Mouse (Mus musculus) CH12.LX (cell line): ENCODE data around the gene Upk3a. TPM values are rescaled to one million over a fixed set of nuclear protein-coding genes. Genes with fewer than 3 reads are reported as not detected.
A peak's percentile ranks its signal among the peaks of the same experiment; 100 is the strongest.

Source experiments
- DNase-seq: peaks from one replicate; pipeline ENCODE4 v3.0.0-alpha.2; 2013; ENCODE audit errors: extremely low read depth
- H3K27ac ChIP-seq: 2 replicates; pipeline ENCODE4 v1.5.1; 2012; ENCODE audit warnings: low read depth, mild to moderate bottlenecking, control low read depth, moderate library complexity; ENCODE audit not compliant: insufficient read depth
- H3K27me3 ChIP-seq: replicated peaks from 2 replicates; pipeline ENCODE3; 2012; ENCODE audit warnings: inconsistent platforms
- H3K36me3 ChIP-seq, 2 experiments: replicated peaks in 1 of 2; 2 replicates each; pipeline versions ENCODE3 to v1.6.1; 2012; ENCODE audit warnings: inconsistent platforms in 1 of 2, low read length in 1 of 2, mild to moderate bottlenecking in 1 of 2, mixed read lengths in 1 of 2, moderate library complexity in 1 of 2; ENCODE audit not compliant: control insufficient read depth in 1 of 2, insufficient read depth in 1 of 2
- H3K4me1 ChIP-seq, 2 experiments: 2 replicates each; pipeline ENCODE4 v1.6.1; 2012; ENCODE audit warnings: inconsistent platforms in 1 of 2, moderate library complexity in 1 of 2; ENCODE audit not compliant: insufficient read depth in 2 of 2, control insufficient read depth in 1 of 2
- H3K4me2 ChIP-seq: 2 replicates; pipeline ENCODE4 v1.6.1; 2012; ENCODE audit warnings: low read depth, mild to moderate bottlenecking, control low read depth; ENCODE audit not compliant: poor library complexity, insufficient read depth, severe bottlenecking
- H3K4me3 ChIP-seq, 3 experiments: fragments of 150-350 bp in 1 of 3; sonication (generic) in 1 of 3; replicated peaks in 1 of 3; 2 replicates each; pipeline versions ENCODE3 to v1.5.1; 2011 to 2012; ENCODE audit warnings: low read depth in 2 of 3, low read length in 2 of 3, mild to moderate bottlenecking in 2 of 3, moderate library complexity in 2 of 3, control low read depth in 1 of 3, improper control_type of control experiment in 1 of 3, inconsistent platforms in 1 of 3, mixed read lengths in 1 of 3; ENCODE audit not compliant: poor library complexity in 1 of 3
- H3K79me2 ChIP-seq: replicated peaks from 2 replicates; pipeline ENCODE4 v1.6.1; 2012; ENCODE audit warnings: mild to moderate bottlenecking, moderate library complexity; ENCODE audit not compliant: control insufficient read depth, poor library complexity, insufficient read depth, severe bottlenecking; ENCODE audit errors: extremely low read depth
- H3K9ac ChIP-seq: 2 replicates; pipeline ENCODE4 v1.6.1; 2012; ENCODE audit warnings: low read depth, mild to moderate bottlenecking, control low read depth, moderate library complexity; ENCODE audit not compliant: insufficient read depth
- H3K9me3 ChIP-seq: replicated peaks from 2 replicates; pipeline ENCODE3; 2012; ENCODE audit warnings: low read length, inconsistent platforms, mixed read lengths
- BHLHE40 ChIP-seq: IDR thresholded peaks from 2 replicates; pipeline ENCODE4 v1.6.1; 2011; ENCODE audit warnings: mild to moderate bottlenecking, low read depth, low read length, improper control_type of control experiment
- CTCF ChIP-seq, 2 experiments: IDR thresholded peaks in 1 of 2; conservative IDR thresholded peaks in 1 of 2; 2 replicates each; pipeline ENCODE4 v1.5.1; 2011 to 2012; ENCODE audit warnings: low read depth in 2 of 2, low read length in 2 of 2, improper control_type of control experiment in 1 of 2, inconsistent platforms in 1 of 2, mild to moderate bottlenecking in 1 of 2, moderate library complexity in 1 of 2
- E2F4 ChIP-seq: IDR thresholded peaks from 2 replicates; pipeline ENCODE4 v1.6.1; 2011; ENCODE audit warnings: low read depth, low read length, improper control_type of control experiment; ENCODE audit not compliant: insufficient replicate concordance
- ELF1 ChIP-seq: IDR thresholded peaks from 2 replicates; pipeline ENCODE4 v1.6.1; 2014; ENCODE audit warnings: low read depth, mild to moderate bottlenecking, inconsistent platforms, low read length, improper control_type of control experiment
- EP300 ChIP-seq: IDR thresholded peaks from 2 replicates; pipeline ENCODE4 v1.6.1; 2011; ENCODE audit warnings: low read length, improper control_type of control experiment
- ETS1 ChIP-seq: conservative IDR thresholded peaks from 2 replicates; pipeline ENCODE4 v1.6.1; 2012; ENCODE audit warnings: low read depth, mild to moderate bottlenecking, inconsistent platforms, low read length, improper control_type of control experiment, moderate library complexity
- IRF4 ChIP-seq: IDR thresholded peaks from 2 replicates; pipeline ENCODE4 v1.6.1; 2014; ENCODE audit warnings: low read depth, mild to moderate bottlenecking, inconsistent platforms, low read length, improper control_type of control experiment
- JUND ChIP-seq: conservative IDR thresholded peaks from 2 replicates; pipeline ENCODE4 v1.6.1; 2011; ENCODE audit warnings: low read depth, low read length, improper control_type of control experiment
- KAT2A ChIP-seq: IDR thresholded peaks from 2 replicates; pipeline ENCODE4 v1.6.1; 2012; ENCODE audit warnings: low read length, improper control_type of control experiment, inconsistent platforms; ENCODE audit not compliant: insufficient replicate concordance
- MAX ChIP-seq: IDR thresholded peaks from 2 replicates; pipeline ENCODE4 v1.6.1; 2011; ENCODE audit warnings: low read length, improper control_type of control experiment
- MEF2A ChIP-seq: IDR thresholded peaks from 2 replicates; pipeline ENCODE4 v1.6.1; 2014; ENCODE audit warnings: low read depth, mild to moderate bottlenecking, inconsistent platforms, low read length, improper control_type of control experiment, borderline replicate concordance
- NRF1 ChIP-seq: IDR thresholded peaks from 2 replicates; pipeline ENCODE4 v1.6.1; 2014; ENCODE audit warnings: low read depth, mild to moderate bottlenecking, inconsistent platforms, low read length, improper control_type of control experiment, moderate library complexity
- POLR2A ChIP-seq: IDR thresholded peaks from 2 replicates; pipeline ENCODE4 v1.6.1; 2011; ENCODE audit warnings: low read depth, mild to moderate bottlenecking, improper control_type of control experiment, low read length
- RAD21 ChIP-seq: IDR thresholded peaks from 2 replicates; pipeline ENCODE4 v1.6.1; 2011; ENCODE audit warnings: low read depth, mild to moderate bottlenecking, low read length, improper control_type of control experiment, moderate library complexity
- RCOR1 ChIP-seq: conservative IDR thresholded peaks from 2 replicates; pipeline ENCODE4 v1.6.1; 2012; ENCODE audit warnings: low read depth, mild to moderate bottlenecking, inconsistent platforms, low read length, improper control_type of control experiment
- SIN3A ChIP-seq: IDR thresholded peaks from 2 replicates; pipeline ENCODE4 v1.6.1; 2012; ENCODE audit warnings: low read length, improper control_type of control experiment, inconsistent platforms
- SMC3 ChIP-seq: IDR thresholded peaks from 2 replicates; pipeline ENCODE4 v1.6.1; 2011; ENCODE audit warnings: low read depth, low read length, improper control_type of control experiment
- TCF12 ChIP-seq: IDR thresholded peaks from 2 replicates; pipeline ENCODE4 v1.6.1; 2014; ENCODE audit warnings: low read depth, mild to moderate bottlenecking, inconsistent platforms, low read length, improper control_type of control experiment
- UBTF ChIP-seq: IDR thresholded peaks from 2 replicates; pipeline ENCODE4 v1.6.1; 2012; ENCODE audit warnings: low read depth, mild to moderate bottlenecking, inconsistent platforms, low read length, improper control_type of control experiment, moderate library complexity
- USF1 ChIP-seq: IDR thresholded peaks from 2 replicates; pipeline ENCODE4 v1.6.1; 2014; ENCODE audit warnings: low read depth, mild to moderate bottlenecking, inconsistent platforms, low read length, improper control_type of control experiment
- ZMIZ1 ChIP-seq: IDR thresholded peaks from 2 replicates; pipeline ENCODE4 v1.6.1; 2012; ENCODE audit warnings: low read depth, mild to moderate bottlenecking, inconsistent platforms, low read length, improper control_type of control experiment
- ZNF384 ChIP-seq: IDR thresholded peaks from 2 replicates; pipeline ENCODE4 v1.6.1; 2012; ENCODE audit warnings: low read depth, low read length, improper control_type of control experiment, inconsistent platforms
- dilution Hi-C: fragments of 300-500 bp; cut with MboI; formaldehyde crosslinking; loops from 2 replicates; pipeline ENCODE4 v1.14.3; 2020; ENCODE audit warnings: low sequenced_read_pairs; ENCODE audit not compliant: extremely low pct_unique_long_range_greater_than_20kb, extremely low pct_ligation_motif_present
- in situ Hi-C: fragments of 300-500 bp; cut with MboI; formaldehyde crosslinking; loops from 3 replicates; pipeline ENCODE4 v1.14.3; 2019; ENCODE audit warnings: low sequenced_read_pairs, low pct_ligation_motif_present, low pct_unique_long_range_greater_than_20kb, mixed read lengths
- polyA plus RNA-seq: library from polyadenylated mRNA; unstranded; fragments of >175 nt; gene quantifications from 2 replicates; pipeline ENCODE4 v1.2.1, GENCODE M21; 2012; ENCODE audit warnings: low read depth; ENCODE audit not compliant: insufficient read length
- total RNA-seq, 2 experiments: library from RNA; depleted of rRNA; stranded (reverse); fragments of 300-350 nt in 1 of 2; fragments of >200 nt in 1 of 2; gene quantifications; 2 replicates each; pipeline ENCODE4 v1.2.3; 2012 to 2014

The Upk3a gene
- total and polyA plus RNA-seq, 3 experiments, result not detected

DNA sequence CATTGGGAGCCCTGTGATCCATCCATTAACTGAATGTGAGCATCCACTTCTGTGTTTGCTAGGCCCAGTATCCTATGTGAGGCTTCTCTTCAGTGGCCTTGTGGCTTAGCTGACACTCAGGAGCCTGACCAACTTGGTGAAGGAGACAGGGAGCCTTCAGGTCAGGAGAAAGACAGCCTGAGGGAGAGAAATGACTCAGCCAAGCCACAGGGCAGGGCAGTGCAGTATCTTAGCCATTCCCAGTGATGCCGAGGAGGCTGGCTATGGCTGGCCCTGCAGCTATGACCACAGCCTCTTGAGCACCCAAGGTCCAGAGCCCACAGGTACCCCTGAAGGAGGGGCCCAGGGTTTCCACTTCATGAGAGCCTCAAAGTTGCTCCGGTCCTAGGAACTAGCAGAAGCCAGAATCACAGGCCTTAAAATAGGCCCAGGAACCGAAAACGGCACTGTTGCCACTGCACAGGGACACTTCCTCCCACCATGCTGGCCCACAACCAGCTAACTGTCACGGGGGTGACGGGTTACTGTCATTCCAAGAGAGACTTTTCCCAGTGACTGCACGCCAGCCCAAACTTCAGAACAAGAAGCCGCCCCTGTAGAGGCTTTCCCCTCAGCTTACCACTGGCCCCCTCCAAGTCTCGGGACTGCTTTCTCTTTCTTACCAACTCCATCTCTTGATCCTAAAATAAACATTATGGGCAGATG, 35.2 kb upstream of the Upk3a start:
- Histone ChIP-seq H3K27ac (no peak overlapping the region), H3K4me2 (peak overlapping the region; percentile 19; the same call in 1 of the 2 replicates), H3K9ac (0 out of 2 replicates have a peak overlapping the region, but pooled peaks have one; percentile 20), H3K36me3 (peaks cover 0 to 12% of the 10 kb centered on the region in 2 experiments), H3K4me3 (no peak overlapping the region), H3K79me2 (no peaks in the 10 kb centered on the region), H3K27me3 (no peaks in the 10 kb centered on the region), H3K4me1 (peaks cover 22 to 45% of the 10 kb centered on the region in 2 experiments), H3K9me3 (no peaks in the 10 kb centered on the region)
- dilution Hi-C loops (no loop called here), in situ Hi-C loops (no loop called here)
- TF ChIP-seq RCOR1 (no peak), EP300 (peak; percentile 79), ELF1 (no peak), BHLHE40 (peak; percentile 70), ETS1 (peak; percentile 29; the same call in 1 of the 2 replicates), MEF2A (peak; percentile 71)
- no peak for DNase-seq

DNA sequence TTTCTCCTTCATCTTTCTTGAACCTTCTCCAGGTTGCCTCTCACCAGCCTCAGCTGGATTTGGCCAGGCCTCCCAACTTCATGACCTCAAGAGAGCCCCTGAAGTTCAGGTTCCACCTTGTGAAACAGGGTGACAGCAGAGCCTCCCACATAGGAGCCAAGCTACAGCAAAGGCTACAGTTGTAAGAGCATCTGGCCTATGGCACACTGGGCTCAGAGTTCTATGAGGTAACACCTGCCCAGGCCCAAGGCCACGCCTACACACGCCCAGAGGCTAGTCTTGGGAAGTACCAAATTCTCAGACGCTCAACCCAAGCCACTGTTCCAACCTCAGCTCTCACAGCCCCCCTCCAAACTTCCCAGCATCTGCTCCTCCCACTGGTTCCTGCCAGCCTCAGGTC, 34.1 kb upstream of the Upk3a start:
- no peaks in the 10 kb centered on the region for H3K79me2 ChIP-seq
- peaks cover 20 to 47% of the 10 kb centered on the region in 2 experiments for H3K4me1 ChIP-seq
- no peak overlapping the region for H3K27ac ChIP-seq
- no peak overlapping the region for H3K4me3 ChIP-seq
- no peak overlapping the region for H3K9ac ChIP-seq
- no peak for DNase-seq
- H3K36me3 ChIP-seq, result peaks cover 0 to 10% of the 10 kb centered on the region in 2 experiments
- dilution Hi-C loops, result no loop called here
- TF ChIP-seq MAX, result no peak
- no peak for TF ChIP-seq KAT2A
- no peak for TF ChIP-seq SMC3
- H3K4me2 ChIP-seq, result no peak overlapping the region
- no peaks in the 10 kb centered on the region for H3K27me3 ChIP-seq
- no peaks in the 10 kb centered on the region for H3K9me3 ChIP-seq
- in situ Hi-C loops, result no loop called here

DNA sequence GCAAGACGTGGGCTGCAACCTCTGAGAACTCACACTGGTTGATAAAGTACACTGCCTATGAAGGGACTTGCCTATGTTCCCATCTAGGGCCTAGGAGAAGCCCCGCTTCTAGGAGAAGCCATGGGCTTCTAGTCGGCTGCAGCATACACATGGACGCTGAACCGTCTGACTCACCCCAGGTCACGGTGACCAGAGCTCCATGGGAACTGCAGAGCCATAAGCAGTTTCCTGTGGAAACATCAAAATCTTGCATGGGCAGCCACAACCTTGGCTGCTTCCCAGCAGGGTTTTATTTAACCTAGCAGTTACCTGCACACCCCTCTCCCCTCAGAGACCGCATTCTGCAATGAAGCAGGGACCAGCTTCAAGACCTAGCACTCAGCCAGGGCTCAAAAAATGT, 33.2 kb upstream of the Upk3a start:
- Histone ChIP-seq H3K27me3 (no peaks in the 10 kb centered on the region), H3K9me3 (no peaks in the 10 kb centered on the region), H3K9ac (no peak overlapping the region), H3K36me3 (peaks cover 0 to 9% of the 10 kb centered on the region in 2 experiments), H3K27ac (no peak overlapping the region), H3K4me1 (peaks cover 24 to 52% of the 10 kb centered on the region in 2 experiments), H3K79me2 (no peaks in the 10 kb centered on the region), H3K4me3 (no peak overlapping the region), H3K4me2 (no peak overlapping the region)
- in situ Hi-C loops (no loop called here), dilution Hi-C loops (no loop called here)
- no peak for TF ChIP-seq EP300
- no peak for TF ChIP-seq ZMIZ1
- no peak for TF ChIP-seq TCF12
- TF ChIP-seq UBTF, result no peak
- TF ChIP-seq USF1, result no peak
- no peak for TF ChIP-seq ETS1
- TF ChIP-seq E2F4, result no peak
- TF ChIP-seq NRF1, result no peak
- no peak for TF ChIP-seq ZNF384
- TF ChIP-seq POLR2A, result no peak
- no peak for TF ChIP-seq RAD21
- TF ChIP-seq SIN3A, result no peak
- no peak for TF ChIP-seq JUND
- no peak for TF ChIP-seq IRF4
- no peak for TF ChIP-seq SMC3
- TF ChIP-seq ELF1, result no peak
- TF ChIP-seq MEF2A, result no peak
- TF ChIP-seq CTCF (conservative IDR thresholded peaks at IDR 0.05 in 1 of 2, IDR thresholded peaks at IDR 0.05 in 1 of 2; ENCODE audit: low read depth in 2 of 2, low read length in 2 of 2), result no peak
- no peak for TF ChIP-seq RCOR1
- DNase-seq, result no peak
